Mouse (Mus musculus) myocyte (in vitro differentiated cells): ENCODE measurements around the gene Bicdl1.

ENCODE experiments used
- CEBPB ChIP-seq: IDR thresholded peaks from 2 replicates; pipeline ENCODE4 v1.6.1; 2011; ENCODE audit warnings: mild to moderate bottlenecking, moderate library complexity; ENCODE audit not compliant: poor library complexity, insufficient read depth, severe bottlenecking
- MAX ChIP-seq: IDR thresholded peaks from one replicate; pipeline ENCODE4 v1.6.1; 2011; ENCODE audit warnings: low read depth, mild to moderate bottlenecking, control low read depth
- POLR2A ChIP-seq: IDR thresholded peaks from one replicate; pipeline ENCODE4 v1.6.1; 2011; ENCODE audit warnings: low read depth, mild to moderate bottlenecking, control low read depth, moderate library complexity; ENCODE audit not compliant: insufficient read length
- POLR2AphosphoS2 ChIP-seq: IDR thresholded peaks from one replicate; pipeline ENCODE4 v1.6.1; 2011; ENCODE audit warnings: low read depth, control low read depth; ENCODE audit not compliant: insufficient read length

DNA sequence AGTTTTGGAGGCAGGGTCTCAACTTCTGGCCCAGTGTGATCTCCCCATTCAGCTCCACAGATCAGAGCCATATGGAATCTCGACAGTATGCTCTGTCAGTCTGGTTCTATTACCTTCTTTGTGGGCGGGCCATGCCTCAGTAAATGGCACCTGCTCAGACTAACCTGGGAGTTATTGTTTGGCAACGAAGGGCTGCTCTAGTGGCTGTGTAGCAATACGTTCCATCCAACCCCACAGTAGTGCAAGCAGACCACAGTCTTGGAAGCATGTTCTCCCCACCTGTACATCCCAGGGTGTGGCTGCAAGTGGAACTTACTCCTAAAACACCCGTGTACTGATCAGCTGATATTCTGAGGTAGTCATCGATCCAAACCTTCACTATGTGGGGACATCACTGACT lies 74.7 kb downstream of the Bicdl1 start:
- TF ChIP-seq CEBPB (no peak), POLR2AphosphoS2 (no peak), POLR2A (no peak), MAX (no peak)
